Mouse (Mus musculus) liver, embryonic 14.5 days (tissue): ENCODE data around the gene Llgl1. TPM values are rescaled to one million over a fixed set of nuclear protein-coding genes. Genes with fewer than 3 reads are reported as not detected.

Experiments
- ATAC-seq: fragments of 200-750 bp; cut with Nextera tagmentation; 2 replicates; pipeline ENCODE4 v1.8.0; 2017; ENCODE audit warnings: moderate number of reproducible peaks, mild to moderate bottlenecking, moderate library complexity; ENCODE audit not compliant: insufficient read depth
- DNase-seq, 3 experiments: peaks; one replicate each; pipeline ENCODE4 v3.0.0-alpha.2; 2012 to 2013; ENCODE audit warnings: low read depth in 3 of 3, low spot score in 3 of 3
- H3K27ac ChIP-seq: fragments of 300-500 bp; sonication (generic); 2 replicates; pipeline ENCODE4 v1.5.1; 2014; ENCODE audit warnings: moderate library complexity, mild to moderate bottlenecking, control low read depth, inconsistent platforms
- H3K27me3 ChIP-seq: fragments of 300-500 bp; sonication (generic); 2 replicates; pipeline ENCODE4 v1.6.1; 2014; ENCODE audit warnings: mild to moderate bottlenecking, low read length, moderate library complexity; ENCODE audit not compliant: control insufficient read depth, insufficient read depth
- H3K36me3 ChIP-seq: fragments of 300-500 bp; sonication (generic); replicated peaks from 2 replicates; pipeline ENCODE4 v1.6.1; 2014; ENCODE audit warnings: low read depth; ENCODE audit not compliant: control insufficient read depth, insufficient read depth
- H3K4me1 ChIP-seq, 2 experiments: fragments of 200-500 bp in 1 of 2; fragments of 300-500 bp in 1 of 2; sonication (generic) in 1 of 2; replicated peaks; 2 replicates each; pipeline ENCODE4 v1.6.1; 2012 to 2014; ENCODE audit warnings: antibody characterized with exemption in 1 of 2, inconsistent platforms in 1 of 2, low read length in 1 of 2; ENCODE audit not compliant: control insufficient read depth in 2 of 2, insufficient read depth in 2 of 2
- H3K4me2 ChIP-seq: fragments of 300-500 bp; sonication (generic); 2 replicates; pipeline ENCODE4 v1.6.1; 2014; ENCODE audit warnings: low read depth, mild to moderate bottlenecking, control low read depth, moderate library complexity
- H3K4me3 ChIP-seq, 2 experiments: fragments of 200-500 bp in 1 of 2; fragments of 300-500 bp in 1 of 2; sonication (generic) in 1 of 2; 2 replicates each; pipeline ENCODE4 v1.5.1; 2012 to 2014; ENCODE audit warnings: low read depth in 2 of 2, low read length in 2 of 2, mild to moderate bottlenecking in 2 of 2, control low read depth in 1 of 2, inconsistent platforms in 1 of 2, moderate library complexity in 1 of 2; ENCODE audit not compliant: insufficient read depth in 1 of 2
- H3K9ac ChIP-seq: fragments of 300-500 bp; sonication (generic); replicated peaks from 2 replicates; pipeline ENCODE4 v1.6.1; 2014; ENCODE audit warnings: mild to moderate bottlenecking, control low read depth, moderate library complexity
- H3K9me3 ChIP-seq: fragments of 300-500 bp; sonication (generic); 2 replicates; pipeline ENCODE4 v1.6.1; 2016; ENCODE audit warnings: low read length, mixed read lengths; ENCODE audit not compliant: control insufficient read depth
- CTCF ChIP-seq: IDR thresholded peaks from 2 replicates; pipeline ENCODE4 v1.5.1; 2016; ENCODE audit warnings: antibody characterized with exemption, low read depth, control low read depth
- EP300 ChIP-seq: IDR thresholded peaks from 2 replicates; pipeline ENCODE4 v1.6.1; 2016; ENCODE audit warnings: antibody characterized with exemption, low read depth
- WGBS: fragments of 180-500 bp; shearing (Covaris S2); extraction: QIAGEN DNeasy Blood & Tissue Kit; methylation state at CpG from one replicate; pipeline ENCODE4 v1.1.7; 2014; ENCODE audit not compliant: insufficient replicate concordance; 5-methylcytosine and 5-hydroxymethylcytosine counted together
- polyA plus RNA-seq, 2 experiments: library from polyadenylated mRNA; depleted of rRNA in 1 of 2; stranded (reverse) in 1 of 2; unstranded in 1 of 2; fragments of >200 nt; fragmentation: Nextera tagmentation in 1 of 2; extraction: Ambion mirVana in 1 of 2; gene quantifications; 2 replicates each; pipeline versions ENCODE4 v1.2.1 to v1.2.3; 2012 to 2014

The Llgl1 gene
- polyA plus RNA-seq, 2 experiments = 8.5 to 12.4 TPM

GRCm38 (mm10) chr11:60709481-60710465, 10.2 kb downstream of the Llgl1 start:
- Histone ChIP-seq H3K36me3 (peaks cover 22% of the 10 kb centered on the region), H3K9me3 (no peaks in the 10 kb centered on the region), H3K27me3 (no peaks in the 10 kb centered on the region), H3K4me2 (no peak overlapping the region), H3K9ac (no peak overlapping the region), H3K4me1 (no peaks in the 10 kb centered on the region), H3K4me3 (no peak overlapping the region), H3K27ac (no peak overlapping the region)
- DNase-seq (no peak), ATAC-seq (no peak)
- TF ChIP-seq CTCF (no peak), EP300 (no peak)
- WGBS = 89% methylated on average over 45 of the region's 45 CpGs

GRCm38 (mm10) chr11:60711218-60711617, 11.7 kb downstream of the Llgl1 start:
- 90% methylated on average over 17 of the region's 17 CpGs for WGBS
- Histone ChIP-seq H3K27ac (no peak overlapping the region), H3K4me3 (no peak overlapping the region), H3K9ac (no peak overlapping the region), H3K9me3 (no peaks in the 10 kb centered on the region), H3K4me1 (no peaks in the 10 kb centered on the region), H3K4me2 (no peak overlapping the region), H3K36me3 (peaks cover 21% of the 10 kb centered on the region), H3K27me3 (no peaks in the 10 kb centered on the region)
- no peak for DNase-seq
- ATAC-seq = no peak
- TF ChIP-seq EP300 = no peak
- no peak for TF ChIP-seq CTCF

GRCm38 (mm10) chr11:60712040-60712439, 12.5 kb downstream of the Llgl1 start:
- ATAC-seq (no peak), DNase-seq (no peak)
- Histone ChIP-seq H3K27ac (no peak overlapping the region), H3K4me1 (no peaks in the 10 kb centered on the region), H3K4me2 (no peak overlapping the region), H3K27me3 (no peaks in the 10 kb centered on the region), H3K36me3 (peaks cover 19% of the 10 kb centered on the region), H3K9ac (no peak overlapping the region), H3K4me3 (no peak overlapping the region), H3K9me3 (no peaks in the 10 kb centered on the region)
- WGBS = 88% methylated on average over 18 of the region's 18 CpGs
- TF ChIP-seq EP300 = no peak
- TF ChIP-seq CTCF = no peak

- no peak for DNase-seq
- no peaks in the 10 kb centered on the region for H3K27me3 ChIP-seq
- H3K4me2 ChIP-seq = no peak overlapping the region
- no peak for TF ChIP-seq CTCF
- 80% methylated on average over 13 of the region's 13 CpGs for WGBS
- no peaks in the 10 kb centered on the region for H3K9me3 ChIP-seq
- no peak overlapping the region for H3K27ac ChIP-seq
- peaks cover 19% of the 10 kb centered on the region for H3K36me3 ChIP-seq
- H3K4me1 ChIP-seq = no peaks in the 10 kb centered on the region
- no peak overlapping the region for H3K4me3 ChIP-seq
- H3K9ac ChIP-seq = no peak overlapping the region
- no peak for ATAC-seq
Observed at GRCm38 (mm10) chr11:60712639-60713255, 13.2 kb downstream of the Llgl1 start.

GRCm38 (mm10) chr11:60715833-60716232, 16.3 kb downstream of the Llgl1 start:
- Histone ChIP-seq H3K4me1 (no peaks in the 10 kb centered on the region; a peak in 1 of 4 replicates), H3K27me3 (no peaks in the 10 kb centered on the region), H3K27ac (no peak overlapping the region), H3K4me2 (no peak overlapping the region), H3K9ac (no peak overlapping the region), H3K4me3 (no peak overlapping the region), H3K9me3 (no peaks in the 10 kb centered on the region), H3K36me3 (peaks cover 9% of the 10 kb centered on the region)
- WGBS = 79% methylated on average over 5 of the region's 5 CpGs
- TF ChIP-seq CTCF = no peak
- TF ChIP-seq EP300 = no peak
- no peak for DNase-seq
- ATAC-seq = no peak
